Mouse (Mus musculus) 3134 (cell line): ENCODE data around the gene Tex14.
"Not testable (repeated sequence)": the region's sequence is repeated elsewhere in the genome, so short reads cannot be mapped to it uniquely, and the experiment has no call there.

Source experiments
- DNase-seq: peaks from one replicate; pipeline ENCODE4 v3.0.0-alpha.2; 2011; ENCODE audit warnings: low spot score; ENCODE audit not compliant: insufficient read length; ENCODE audit errors: extremely low read depth

Gene Tex14

DNA sequence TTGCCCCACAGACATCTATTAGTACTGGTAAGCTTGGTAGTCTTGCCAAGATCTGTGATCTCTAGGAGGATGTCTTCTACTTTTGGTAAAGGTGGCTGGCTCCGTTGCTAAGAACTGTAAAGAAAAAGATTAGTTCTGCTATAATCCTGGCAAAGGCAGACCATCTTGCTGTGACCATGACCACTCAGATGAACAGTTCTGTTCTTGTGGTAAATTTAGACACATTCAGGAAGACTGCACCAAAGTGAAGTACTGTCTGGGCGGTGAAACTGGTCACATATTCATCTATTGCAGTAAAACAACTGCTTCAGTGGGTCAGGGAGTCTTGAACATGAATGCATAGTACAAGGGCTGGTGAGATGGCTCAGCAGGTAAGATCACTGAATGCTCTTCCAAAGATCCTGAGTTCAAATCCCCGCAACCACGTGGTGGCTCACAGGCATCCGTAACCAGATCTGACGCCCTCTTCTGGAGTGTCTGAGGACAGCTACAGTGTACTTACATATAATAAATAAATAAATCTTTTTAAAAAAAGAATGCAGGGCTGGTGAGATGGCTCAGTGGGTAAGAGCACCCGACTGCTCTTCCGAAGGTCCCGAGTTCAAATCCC lies 63.9 kb downstream of the Tex14 start:
- DNase-seq = no peak

GRCm38 (mm10) chr11:87470807-87471698 lies 66.2 kb downstream of the Tex14 start:
- peak; percentile 89 for DNase-seq

DNA sequence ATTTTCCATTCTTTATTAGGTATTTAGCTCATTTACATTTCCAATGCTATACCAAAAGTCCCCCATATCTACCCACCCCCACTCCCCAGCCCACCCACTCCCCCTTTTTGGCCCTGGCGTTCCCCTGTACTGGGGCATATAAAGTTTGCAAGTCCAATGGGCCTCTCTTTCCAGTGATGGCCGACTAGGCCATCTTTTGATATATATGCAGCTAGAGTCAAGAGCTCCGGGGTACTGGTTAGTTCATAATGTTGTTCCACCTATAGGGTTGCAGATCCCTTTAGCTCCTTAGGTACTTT lies 66.8 kb downstream of the Tex14 start:
- DNase-seq = not testable (repeated sequence)

- peak; percentile 56 for DNase-seq
Measured at GRCm38 (mm10) chr11:87472058-87472457, 67.2 kb downstream of the Tex14 start.

GRCm38 (mm10) chr11:87479172-87479571 lies 74.3 kb downstream of the Tex14 start:
- DNase-seq = not testable (repeated sequence)

DNA sequence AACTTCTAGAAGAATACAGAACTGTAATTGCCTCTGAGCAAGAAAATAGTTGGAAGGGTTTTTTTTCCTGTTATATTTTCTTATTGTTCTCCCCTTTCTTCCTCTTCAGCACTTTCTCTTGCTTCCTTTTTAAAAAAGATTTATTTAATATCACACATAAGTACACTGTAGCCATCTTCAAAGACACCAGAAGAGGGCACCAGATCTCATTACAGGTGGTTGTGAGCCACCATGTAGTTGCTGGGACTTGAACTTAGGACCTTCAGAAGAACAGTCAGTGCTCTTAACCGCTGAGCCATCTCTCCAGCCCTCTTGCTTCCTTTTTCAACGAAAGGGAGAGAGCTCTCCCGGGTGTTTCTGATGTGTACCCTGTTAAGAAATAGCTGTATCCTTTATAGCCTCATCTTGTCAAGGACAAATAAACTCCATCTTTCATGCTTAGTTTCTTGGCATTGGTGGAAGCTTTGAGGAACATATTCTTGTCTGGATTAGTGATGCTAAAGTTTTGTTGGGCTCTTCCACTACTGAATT lies 79.0 kb downstream of the Tex14 start:
- DNase-seq = peak; percentile 30

DNA sequence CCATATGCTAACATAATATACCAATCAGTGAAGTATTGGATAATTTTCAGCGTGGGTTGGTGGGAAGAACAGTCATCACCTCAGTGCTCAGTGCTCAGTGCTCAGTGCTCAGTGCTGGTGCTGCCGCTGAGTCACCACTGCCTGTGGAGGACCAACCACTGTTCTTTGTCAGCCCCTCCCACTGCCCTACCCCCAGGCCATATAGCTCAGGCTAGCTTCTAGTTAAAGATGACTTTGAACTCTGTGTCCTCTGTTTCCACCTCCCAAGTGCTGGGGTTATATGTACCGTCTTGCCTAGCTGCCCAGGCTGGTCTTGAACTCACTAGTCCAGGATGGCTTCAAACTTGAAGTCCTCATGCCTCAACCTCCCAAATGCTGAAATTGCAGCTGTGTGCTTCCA lies 84.1 kb downstream of the Tex14 start:
- DNase-seq = no peak

- no peak for DNase-seq
Measured at GRCm38 (mm10) chr11:87504690-87505214, 99.9 kb downstream of the Tex14 start.

DNA sequence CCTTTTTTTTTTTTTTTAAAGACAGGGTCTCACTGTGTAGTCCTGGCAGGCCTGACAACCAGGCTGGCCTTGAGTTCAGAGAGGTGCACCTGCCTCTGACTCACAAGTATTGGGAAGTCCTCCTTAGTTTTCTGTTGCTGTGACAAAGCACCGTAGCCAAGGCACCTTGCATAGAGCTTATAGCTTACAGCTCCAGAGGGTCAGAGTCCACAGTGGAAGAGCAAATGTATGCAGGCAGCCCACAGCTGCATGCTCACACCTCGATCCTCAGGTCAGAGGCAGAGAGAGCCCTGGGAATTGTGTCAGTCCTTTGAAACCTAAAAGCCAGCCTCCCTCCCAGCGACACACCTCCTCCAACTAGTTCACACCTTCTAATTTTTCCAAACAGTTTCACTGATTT lies 101.6 kb downstream of the Tex14 start:
- DNase-seq = no peak

- no peak for DNase-seq
Measured at GRCm38 (mm10) chr11:87507043-87507442, 102.2 kb downstream of the Tex14 start.

- DNase-seq = peak; percentile 37
Measured at GRCm38 (mm10) chr11:87519260-87519659, 114.4 kb downstream of the Tex14 start.

- DNase-seq = no peak
Measured at GRCm38 (mm10) chr11:87523466-87523865, 118.6 kb downstream of the Tex14 start.

GRCm38 (mm10) chr11:87523967-87524366 lies 119.1 kb downstream of the Tex14 start:
- DNase-seq = no peak

- no peak for DNase-seq
Measured at GRCm38 (mm10) chr11:87524780-87525179, 119.9 kb downstream of the Tex14 start.

DNA sequence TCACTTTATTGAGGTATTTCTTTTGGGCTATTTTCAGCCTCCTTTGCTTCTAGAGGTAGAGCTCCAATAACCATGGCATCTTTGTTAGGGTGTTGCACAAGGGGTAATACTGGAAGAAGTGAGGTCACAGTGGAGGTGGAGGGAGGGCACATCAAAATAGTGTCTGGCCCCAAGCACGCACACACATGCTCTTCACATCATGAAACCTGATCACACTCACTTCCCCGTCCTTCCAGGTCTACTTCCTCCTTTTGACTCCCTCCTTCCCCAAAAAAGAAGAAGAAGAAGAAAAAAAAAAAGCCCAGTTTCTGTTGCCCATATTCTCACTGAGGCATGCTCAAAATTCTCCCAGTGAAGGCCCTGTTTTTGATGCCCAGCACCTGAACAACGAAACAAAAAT lies 122.5 kb downstream of the Tex14 start:
- DNase-seq = no peak

DNA sequence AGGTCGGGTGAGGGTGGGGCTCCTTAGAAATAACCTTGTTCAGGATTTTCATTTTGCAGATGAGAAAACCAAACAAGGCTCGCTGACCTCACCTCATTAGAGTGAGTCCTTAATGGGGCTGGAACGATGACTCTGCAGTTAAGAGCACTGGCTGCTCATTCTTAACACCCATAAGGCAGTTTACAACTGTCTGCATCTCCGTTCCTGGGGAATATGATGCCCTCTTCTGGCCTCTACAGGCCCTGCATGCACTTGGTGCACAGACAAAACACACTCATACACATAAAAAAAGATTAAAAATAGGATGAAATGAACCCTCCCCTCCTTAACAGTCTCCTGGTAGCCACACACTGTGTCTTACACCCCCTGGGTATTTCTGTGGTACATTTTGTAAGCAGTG lies 123.1 kb downstream of the Tex14 start:
- no peak for DNase-seq

- DNase-seq = no peak
Measured at GRCm38 (mm10) chr11:87531695-87532094, 126.8 kb downstream of the Tex14 start.

DNA sequence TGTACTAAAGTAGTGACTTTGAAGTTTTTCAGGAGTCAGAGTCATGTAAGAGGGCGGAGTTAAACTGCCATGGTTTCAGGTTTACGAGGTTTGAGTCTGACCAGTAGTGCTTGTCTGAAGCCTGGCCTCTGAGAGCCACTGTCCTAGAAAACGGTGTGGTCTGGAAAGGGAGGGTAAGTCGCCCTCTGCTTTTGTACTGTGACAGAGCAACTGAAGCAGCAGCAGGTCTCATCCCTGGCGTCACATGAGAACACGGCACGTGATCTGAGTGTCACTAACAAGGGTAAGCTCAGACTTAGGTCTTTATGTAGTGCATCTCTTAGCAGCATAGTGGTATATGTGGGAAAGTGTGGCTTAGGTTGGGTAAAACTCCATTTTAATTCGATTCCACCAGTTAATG lies 137.4 kb downstream of the Tex14 start:
- DNase-seq = no peak

- no peak for DNase-seq
Measured at GRCm38 (mm10) chr11:87542906-87543305, 138.0 kb downstream of the Tex14 start.

DNA sequence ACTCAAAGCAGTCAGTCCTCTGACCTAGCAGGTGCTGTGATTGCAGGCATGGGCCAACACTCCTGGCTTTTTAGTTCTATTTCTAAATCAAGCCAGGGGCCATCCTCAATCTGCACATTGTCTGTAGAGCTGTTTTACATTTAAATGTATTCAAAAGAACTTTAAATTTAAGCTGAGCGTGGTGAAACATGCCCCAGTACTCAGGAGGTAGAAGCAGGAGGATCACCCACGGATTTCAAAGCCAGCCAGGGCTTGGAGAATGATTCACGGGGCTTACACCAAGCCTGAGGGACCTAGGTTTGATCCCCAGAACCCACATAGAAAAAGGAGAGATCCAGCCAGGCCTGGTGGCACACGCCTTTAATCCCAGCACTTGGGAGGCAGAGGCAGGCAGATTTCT lies 148.5 kb downstream of the Tex14 start:
- no peak for DNase-seq

GRCm38 (mm10) chr11:87554386-87554785 lies 149.5 kb downstream of the Tex14 start:
- no peak for DNase-seq
